Mouse (Mus musculus) brown adipose tissue, adult 24 weeks (tissue): Measurements from ENCODE around the gene Shisa7. TPM values are rescaled to one million over a fixed set of nuclear protein-coding genes. Genes with fewer than 3 reads are reported as not detected.

ENCODE experiments used
- polyA plus RNA-seq: library from polyadenylated mRNA; stranded (reverse); fragments of >200 nt; gene quantifications from 2 replicates; pipeline ENCODE4 v1.2.4, GENCODE M21; 2012; ENCODE audit not compliant: missing spikeins, insufficient read depth, insufficient read length

The Shisa7 gene
- polyA plus RNA-seq, 1 experiment: 0.40 TPM

Other genes starting within 250 kb of the Shisa7 start
- gene Ptprh, start 240.7 kb downstream of the Shisa7 start, polyA plus RNA-seq: not detected in 2 replicates
- 1.0 and 2.2 TPM in 2 replicates for gene Tmem86b, start 213.3 kb downstream of the Shisa7 start, polyA plus RNA-seq
- gene Ppp6r1, start 185.7 kb downstream of the Shisa7 start, polyA plus RNA-seq: 31.0 and 46.4 TPM in 2 replicates
- 21.7 and 23.6 TPM in 2 replicates for gene Hspbp1, start 159.6 kb downstream of the Shisa7 start, polyA plus RNA-seq
- 0.63 TPM in 2 replicates for gene Brsk1, start 154.1 kb downstream of the Shisa7 start, polyA plus RNA-seq
- not detected in 2 replicates for gene Tmem150b, start 119.4 kb downstream of the Shisa7 start, polyA plus RNA-seq
- gene Kmt5c, start 104.6 kb downstream of the Shisa7 start, polyA plus RNA-seq: 20.0 and 25.7 TPM in 2 replicates
- gene Cox6b2, start 91.6 kb downstream of the Shisa7 start, polyA plus RNA-seq: 7.9 and 17.6 TPM in 2 replicates
- not detected in 2 replicates for gene Fam71e2, start 73.4 kb downstream of the Shisa7 start, polyA plus RNA-seq
- gene Il11, start 61.8 kb downstream of the Shisa7 start, polyA plus RNA-seq: not detected in 2 replicates
- not detected in 2 replicates for gene Tmem190, start 61.8 kb downstream of the Shisa7 start, polyA plus RNA-seq
- gene Tmem238, start 55.0 kb downstream of the Shisa7 start, polyA plus RNA-seq: 17.0 and 23.3 TPM in 2 replicates
- 347 and 411 TPM in 2 replicates for gene Rpl28, start 51.8 kb downstream of the Shisa7 start, polyA plus RNA-seq
- 64.5 and 67.8 TPM in 2 replicates for gene Ube2s, start 32.1 kb downstream of the Shisa7 start, polyA plus RNA-seq
- 19.1 and 36.2 TPM in 2 replicates for gene Isoc2b, start 25.6 kb upstream of the Shisa7 start, polyA plus RNA-seq
- 55.3 and 59.3 TPM in 2 replicates for gene Isoc2a, start 32.5 kb upstream of the Shisa7 start, polyA plus RNA-seq
- not detected in 2 replicates for gene Gm36210, start 61.8 kb upstream of the Shisa7 start, polyA plus RNA-seq
- gene Zfp628, start 70.5 kb upstream of the Shisa7 start, polyA plus RNA-seq: 3.2 and 3.4 TPM in 2 replicates
- 1.8 TPM in 1 of 2 replicates, not detected in the other for gene Nat14, start 77.3 kb upstream of the Shisa7 start, polyA plus RNA-seq
- 4.9 and 5.5 TPM in 2 replicates for gene Ssc5d, start 81.1 kb upstream of the Shisa7 start, polyA plus RNA-seq
- gene Sbk2, start 119.7 kb upstream of the Shisa7 start, polyA plus RNA-seq: 5.4 and 8.1 TPM in 2 replicates
- gene Sbk3, start 126.5 kb upstream of the Shisa7 start, polyA plus RNA-seq: 0.75 TPM in 1 of 2 replicates, not detected in the other
- gene Zfp579, start 151.5 kb upstream of the Shisa7 start, polyA plus RNA-seq: 5.3 and 6.3 TPM in 2 replicates
- gene Zfp524, start 169.7 kb upstream of the Shisa7 start, polyA plus RNA-seq: 12.4 and 19.4 TPM in 2 replicates
- 10.5 and 11.9 TPM in 2 replicates for gene Fiz1, start 170.0 kb upstream of the Shisa7 start, polyA plus RNA-seq
- not detected in 2 replicates for gene Gm44973, start 170.8 kb upstream of the Shisa7 start, polyA plus RNA-seq
- gene Zfp865, start 175.7 kb upstream of the Shisa7 start, polyA plus RNA-seq: 7.5 and 10.9 TPM in 2 replicates
- not detected in 2 replicates for gene Ccdc106, start 175.9 kb upstream of the Shisa7 start, polyA plus RNA-seq
- gene 4632433K11Rik, start 189.4 kb upstream of the Shisa7 start, polyA plus RNA-seq: not detected in 2 replicates
- gene Zfp784, start 193.8 kb upstream of the Shisa7 start, polyA plus RNA-seq: 1.2 and 1.9 TPM in 2 replicates
- gene Zfp580, start 206.8 kb upstream of the Shisa7 start, polyA plus RNA-seq: 4.4 and 5.6 TPM in 2 replicates
- 44.6 and 58.8 TPM in 2 replicates for gene U2af2, start 217.4 kb upstream of the Shisa7 start, polyA plus RNA-seq
- 66.5 and 69.5 TPM in 2 replicates for gene Epn1, start 235.5 kb upstream of the Shisa7 start, polyA plus RNA-seq